Mouse (Mus musculus) stomach, embryonic 14.5 days (tissue): ENCODE measurements around the gene Rlf. TPM values are rescaled to one million over a fixed set of nuclear protein-coding genes. Genes with fewer than 3 reads are reported as not detected.

Experiments
- ATAC-seq: fragments of 200-750 bp; cut with Nextera tagmentation; 2 replicates; pipeline ENCODE4 v1.8.0; 2017; ENCODE audit warnings: low read depth, moderate TSS enrichment; ENCODE audit not compliant: insufficient number of reproducible peaks, insufficient read depth, low FRiP score
- H3K27ac ChIP-seq: fragments of 300-500 bp; sonication (generic); 2 replicates; pipeline ENCODE4 v1.5.1; 2014; ENCODE audit warnings: mild to moderate bottlenecking, low read length, moderate library complexity, mixed read lengths
- H3K27me3 ChIP-seq: fragments of 300-500 bp; sonication (generic); 2 replicates; pipeline ENCODE4 v1.6.1; 2014; ENCODE audit warnings: low read length, control low read depth, mixed read lengths; ENCODE audit not compliant: control insufficient read depth, insufficient read depth
- H3K36me3 ChIP-seq: fragments of 300-500 bp; sonication (generic); 2 replicates; pipeline ENCODE4 v1.6.1; 2014; ENCODE audit warnings: mild to moderate bottlenecking, control low read depth, low read length, moderate library complexity, mixed read lengths; ENCODE audit not compliant: control insufficient read depth, insufficient read depth
- H3K4me1 ChIP-seq: fragments of 300-500 bp; sonication (generic); 2 replicates; pipeline ENCODE4 v1.6.1; 2014; ENCODE audit warnings: low read length, control low read depth, mixed read lengths; ENCODE audit not compliant: control insufficient read depth, insufficient read depth
- H3K4me2 ChIP-seq: fragments of 300-500 bp; sonication (generic); replicated peaks from 2 replicates; pipeline ENCODE4 v1.6.1; 2014; ENCODE audit warnings: low read depth, low read length, control low read depth
- H3K4me3 ChIP-seq: fragments of 300-500 bp; sonication (generic); 2 replicates; pipeline ENCODE4 v1.5.1; 2014; ENCODE audit warnings: low read depth, low read length, control low read depth
- H3K9ac ChIP-seq: fragments of 300-500 bp; sonication (generic); replicated peaks from 2 replicates; pipeline ENCODE4 v1.6.1; 2014; ENCODE audit warnings: low read depth, mild to moderate bottlenecking, control low read depth, low read length, moderate library complexity, mixed read lengths
- H3K9me3 ChIP-seq: fragments of 300-500 bp; sonication (generic); 2 replicates; pipeline ENCODE4 v1.6.1; 2016; ENCODE audit warnings: low read depth, low read length, control low read depth; ENCODE audit not compliant: control insufficient read depth
- WGBS: fragments of 180-500 bp; shearing (Covaris S2); extraction: QIAGEN DNeasy Blood & Tissue Kit; methylation state at CpG from one replicate; pipeline ENCODE4 v1.1.7; 2014; 5-methylcytosine and 5-hydroxymethylcytosine counted together
- polyA plus RNA-seq: library from polyadenylated mRNA; unstranded; fragments of >200 nt; fragmentation: Nextera tagmentation; extraction: Ambion mirVana; gene quantifications from 2 replicates; pipeline ENCODE4 v1.2.1, GENCODE M21; 2014

Rlf gene
- polyA plus RNA-seq, 1 experiment from 2014 or later: 27.3 TPM

DNA sequence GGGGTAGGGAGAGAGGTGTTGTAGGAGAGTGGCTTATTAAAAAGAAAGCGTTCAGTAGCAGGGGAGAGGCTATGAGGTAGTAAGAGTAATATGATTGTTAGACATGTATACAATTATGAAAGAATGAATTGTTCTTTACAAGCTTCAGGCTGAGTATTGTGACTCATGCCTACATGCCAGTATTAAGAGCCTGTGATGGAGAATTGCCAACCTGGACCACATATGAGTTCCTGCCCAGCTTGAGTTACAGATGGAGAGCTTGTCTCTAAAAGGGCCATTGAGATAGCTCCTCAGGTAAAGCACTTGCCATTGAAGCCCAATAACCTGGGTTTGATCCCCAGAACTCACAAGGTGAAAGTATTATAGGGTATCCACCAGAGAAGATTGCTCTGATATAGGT lies 8.3 kb upstream of the Rlf start:
- no peak for ATAC-seq
- Histone ChIP-seq H3K27ac (no peak overlapping the region), H3K36me3 (no peaks in the 10 kb centered on the region), H3K4me2 (no peak overlapping the region), H3K9ac (no peak overlapping the region), H3K4me1 (no peaks in the 10 kb centered on the region), H3K27me3 (no peaks in the 10 kb centered on the region), H3K9me3 (no peaks in the 10 kb centered on the region), H3K4me3 (no peak overlapping the region)
- 71% methylated on average over 1 of the region's 1 CpGs for WGBS

DNA sequence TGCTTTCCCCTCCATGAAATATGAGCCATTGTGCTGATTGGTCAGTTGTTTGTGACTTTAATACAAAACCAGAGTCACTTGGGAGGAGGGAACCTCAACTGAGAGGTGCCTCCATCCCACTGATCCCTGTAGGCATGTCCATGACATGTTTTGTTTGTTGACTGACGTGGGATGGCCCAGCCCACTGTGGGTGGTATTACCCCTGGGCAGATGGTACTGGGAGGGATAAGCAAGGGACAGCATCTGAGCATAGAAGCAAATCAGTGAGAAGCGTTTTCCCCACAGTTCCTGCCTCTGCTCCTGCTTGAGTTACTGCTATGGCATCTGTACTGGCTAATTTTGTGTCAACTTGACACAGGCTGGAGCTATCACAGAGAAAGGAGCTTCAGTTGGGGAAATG lies 1.3 kb upstream of the Rlf start:
- Histone ChIP-seq H3K27ac (no peak overlapping the region), H3K4me3 (no peak overlapping the region), H3K36me3 (no peaks in the 10 kb centered on the region), H3K4me2 (no peak overlapping the region), H3K9me3 (no peaks in the 10 kb centered on the region), H3K4me1 (peaks cover 8% of the 10 kb centered on the region; the same call in 1 of the 2 replicates), H3K9ac (no peak overlapping the region), H3K27me3 (no peaks in the 10 kb centered on the region)
- ATAC-seq: no peak
- WGBS: 60% methylated on average over 2 of the region's 2 CpGs

DNA sequence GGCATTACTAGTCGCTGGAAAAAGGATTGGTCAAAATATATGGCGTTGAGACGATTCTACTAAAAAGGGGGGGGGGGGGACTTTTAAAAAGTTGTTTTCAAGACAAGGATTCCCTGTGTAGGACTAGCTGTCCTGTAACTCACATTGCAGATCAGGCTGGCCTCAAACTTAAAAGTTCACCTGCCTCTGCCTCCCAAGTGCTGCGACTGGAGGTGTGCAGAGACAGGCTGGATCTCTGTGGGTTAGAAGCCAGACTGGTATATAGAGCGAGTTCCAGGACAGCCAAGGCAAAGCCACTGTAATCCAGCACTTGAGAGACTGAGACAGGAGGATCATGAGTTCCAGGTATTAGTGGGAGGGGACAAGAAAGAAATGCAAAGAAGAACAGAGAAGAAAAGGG lies 605 bp upstream of the Rlf start:
- 26% methylated on average over 5 of the region's 5 CpGs for WGBS
- 0 out of 2 replicates have a peak overlapping the region, but pooled peaks have one; percentile 10 for H3K9ac ChIP-seq
- H3K4me3 ChIP-seq: peak overlapping the region; percentile 94
- no peaks in the 10 kb centered on the region for H3K27me3 ChIP-seq
- peak overlapping the region; percentile 50 for H3K4me2 ChIP-seq
- H3K27ac ChIP-seq: no peak overlapping the region
- ATAC-seq: no peak
- no peaks in the 10 kb centered on the region for H3K9me3 ChIP-seq
- H3K36me3 ChIP-seq: no peaks in the 10 kb centered on the region
- peaks cover 8% of the 10 kb centered on the region; the same call in 1 of the 2 replicates for H3K4me1 ChIP-seq

DNA sequence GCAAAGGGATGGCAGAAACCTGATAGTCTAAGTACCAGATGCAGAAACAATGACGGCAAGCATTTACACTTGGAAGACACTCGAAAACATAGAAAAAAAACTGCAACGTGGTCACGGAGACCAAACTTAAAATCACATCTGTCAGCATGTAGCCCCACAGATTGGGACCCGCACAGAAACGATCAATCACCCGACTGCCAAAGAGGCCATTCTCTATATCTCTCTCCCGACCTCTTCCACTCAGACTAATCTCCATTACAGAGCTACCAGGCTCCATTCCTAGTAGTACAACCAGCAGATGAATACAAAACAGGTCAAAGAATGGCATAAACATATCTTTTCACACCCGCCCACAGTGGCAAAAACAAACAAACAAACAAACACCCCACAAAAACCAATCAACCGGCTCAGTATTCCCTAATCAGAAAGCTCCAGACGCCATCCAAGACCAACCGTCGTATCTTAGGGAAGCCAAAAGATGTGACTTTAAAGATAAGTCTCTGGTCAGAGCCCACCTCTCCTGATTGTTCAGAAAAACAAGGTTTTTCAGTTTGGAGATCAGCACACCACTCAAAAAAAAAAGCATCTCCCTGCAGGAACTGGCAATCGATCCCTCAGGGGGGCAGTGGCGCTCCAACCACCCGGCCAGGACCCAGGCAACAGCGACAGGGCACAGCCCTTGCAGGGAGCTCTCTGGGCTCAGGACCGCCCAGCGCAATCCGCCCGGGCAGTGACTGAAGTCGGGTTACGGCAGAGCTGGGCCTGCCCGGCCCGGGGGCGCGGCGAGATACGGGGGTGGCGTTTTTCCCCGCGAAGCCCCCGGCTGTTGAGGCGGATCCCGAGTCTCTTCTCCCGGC lies 720 bp downstream of the Rlf start:
- peak; percentile 81 for ATAC-seq
- 3% methylated on average over 36 of the region's 36 CpGs for WGBS

DNA sequence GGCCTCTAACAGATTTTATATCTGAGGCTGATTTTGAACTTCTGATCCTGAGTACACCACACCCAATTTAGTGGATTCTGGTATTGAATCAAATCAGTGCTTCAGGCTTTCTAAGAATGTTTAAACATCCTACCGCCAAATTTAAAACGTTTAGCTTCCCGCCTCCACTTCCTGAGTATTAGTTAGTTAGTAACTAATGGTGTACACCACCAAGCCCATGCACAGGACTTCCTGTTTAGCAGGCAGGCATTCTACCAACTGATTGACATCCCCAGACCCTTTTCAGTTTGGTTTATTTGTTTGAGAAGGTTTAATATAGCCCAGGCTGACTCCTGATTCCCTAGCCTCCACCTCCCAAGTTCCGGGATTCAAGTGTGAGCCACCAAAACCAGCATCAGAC lies 6.0 kb downstream of the Rlf start:
- H3K27me3 ChIP-seq: no peaks in the 10 kb centered on the region
- no peak overlapping the region for H3K27ac ChIP-seq
- no peak overlapping the region for H3K4me2 ChIP-seq
- peaks cover 6% of the 10 kb centered on the region; the same call in 1 of the 2 replicates for H3K4me1 ChIP-seq
- H3K9ac ChIP-seq: no peak overlapping the region
- no peaks in the 10 kb centered on the region for H3K36me3 ChIP-seq
- ATAC-seq: no peak
- WGBS: 83% methylated on average over 4 of the region's 4 CpGs
- no peaks in the 10 kb centered on the region for H3K9me3 ChIP-seq
- H3K4me3 ChIP-seq: no peak overlapping the region

More for the DNA sequence above, 720 bp downstream of the Rlf start:
- Histone ChIP-seq H3K27me3 (no peaks in the 10 kb centered on the region), H3K4me3 (peak overlapping the region; percentile 94), H3K4me2 (peak overlapping the region; percentile 92), H3K27ac (peak overlapping the region; percentile 86), H3K9me3 (no peaks in the 10 kb centered on the region), H3K36me3 (no peaks in the 10 kb centered on the region), H3K4me1 (peaks cover 8% of the 10 kb centered on the region; the same call in 1 of the 2 replicates), H3K9ac (peak overlapping the region; percentile 97)

DNA sequence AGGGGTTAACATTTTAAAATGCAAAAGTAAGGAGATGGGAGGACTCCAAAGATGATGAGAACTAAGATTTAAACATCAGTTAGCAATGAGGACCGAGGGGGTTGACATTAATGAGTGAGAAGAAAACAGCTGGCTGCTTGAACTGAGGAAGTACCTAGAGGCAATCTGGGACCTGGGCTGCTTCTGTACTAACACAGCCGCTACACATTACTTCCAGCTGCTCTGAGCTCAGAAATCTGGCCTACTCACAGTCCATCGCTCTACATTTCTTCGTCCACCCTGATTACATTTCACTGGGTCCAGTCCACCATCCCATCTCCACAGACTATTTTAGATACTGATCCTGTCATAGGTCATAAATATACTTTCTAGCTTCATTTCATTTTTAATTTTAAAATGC lies 17.0 kb downstream of the Rlf start:
- 78% methylated on average over 4 of the region's 4 CpGs for WGBS
- no peaks in the 10 kb centered on the region for H3K9me3 ChIP-seq

DNA sequence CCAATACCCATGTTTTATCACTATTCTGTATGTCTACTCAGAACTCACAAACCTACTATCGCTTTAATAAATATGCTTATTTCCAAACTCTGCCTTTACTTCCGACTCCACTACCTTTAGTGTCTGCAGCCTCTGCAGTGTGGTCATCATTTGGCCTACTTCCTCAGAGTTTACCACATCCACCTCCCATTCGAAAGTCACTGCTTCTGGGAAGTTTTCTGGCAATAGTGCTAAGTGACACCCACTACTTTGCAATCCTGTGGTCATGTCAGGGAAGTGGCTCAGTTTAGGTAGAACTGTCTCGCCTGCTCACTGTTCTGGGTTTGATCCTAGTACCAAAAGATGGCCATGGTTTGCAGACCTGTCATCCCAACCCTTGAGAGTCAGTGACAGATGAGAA lies 17.9 kb downstream of the Rlf start:
- Histone ChIP-seq H3K27ac (no peak overlapping the region), H3K4me2 (no peak overlapping the region), H3K36me3 (no peaks in the 10 kb centered on the region), H3K27me3 (no peaks in the 10 kb centered on the region), H3K4me3 (no peak overlapping the region), H3K9me3 (no peaks in the 10 kb centered on the region), H3K9ac (no peak overlapping the region), H3K4me1 (no peaks in the 10 kb centered on the region)
- no peak for ATAC-seq
- 95% methylated on average over 4 of the region's 4 CpGs for WGBS

More for the DNA sequence above, 17.0 kb downstream of the Rlf start:
- Histone ChIP-seq H3K36me3 (no peaks in the 10 kb centered on the region), H3K4me1 (no peaks in the 10 kb centered on the region), H3K4me3 (no peak overlapping the region), H3K27ac (no peak overlapping the region), H3K27me3 (no peaks in the 10 kb centered on the region), H3K4me2 (no peak overlapping the region), H3K9ac (no peak overlapping the region)
- ATAC-seq: no peak

DNA sequence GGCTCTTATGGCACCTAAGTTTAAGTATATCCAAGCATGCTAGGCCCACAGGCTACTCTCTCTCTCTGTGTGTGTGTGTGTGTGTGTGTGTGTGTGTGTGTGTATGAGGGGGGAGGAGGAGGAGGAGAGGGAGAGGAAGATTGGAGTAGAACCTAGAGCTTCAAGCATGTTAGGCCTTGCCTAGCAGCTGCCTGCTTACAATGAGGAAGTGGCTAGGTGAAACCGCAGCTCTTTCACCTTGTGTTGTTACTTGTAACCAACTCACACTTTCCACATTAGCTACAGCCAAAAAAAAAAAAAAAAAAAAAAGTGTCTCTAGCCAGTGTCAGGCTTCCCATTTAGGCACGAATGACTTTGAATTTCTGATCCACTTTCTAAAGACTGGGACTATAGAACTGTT lies 18.7 kb downstream of the Rlf start:
- Histone ChIP-seq H3K36me3 (no peaks in the 10 kb centered on the region), H3K27me3 (no peaks in the 10 kb centered on the region), H3K4me1 (no peaks in the 10 kb centered on the region), H3K4me3 (no peak overlapping the region), H3K4me2 (no peak overlapping the region), H3K9me3 (no peaks in the 10 kb centered on the region), H3K9ac (no peak overlapping the region), H3K27ac (no peak overlapping the region)
- no peak for ATAC-seq
- 93% methylated on average over 2 of the region's 2 CpGs for WGBS

DNA sequence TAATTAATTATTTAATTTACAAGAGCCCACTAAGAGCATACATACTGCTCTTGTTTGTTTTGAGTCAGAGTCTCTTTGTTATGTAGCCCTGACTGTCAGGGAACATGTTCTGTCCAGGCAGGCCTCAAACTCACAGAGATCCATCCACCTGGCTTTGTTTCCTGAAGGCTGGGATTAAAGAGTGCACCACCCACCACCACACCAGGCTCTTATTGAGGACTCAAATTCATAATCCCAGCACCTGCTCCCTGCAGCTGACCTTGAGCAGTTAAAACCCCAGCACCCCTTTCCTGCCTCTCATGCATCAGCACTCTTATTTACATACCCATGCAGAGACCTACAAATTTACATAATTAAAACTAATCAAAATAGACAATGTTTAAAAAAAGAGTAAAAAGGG lies 20.1 kb downstream of the Rlf start:
- no peaks in the 10 kb centered on the region for H3K27me3 ChIP-seq
- no peak overlapping the region for H3K4me3 ChIP-seq
- H3K9me3 ChIP-seq: no peaks in the 10 kb centered on the region
- no peak overlapping the region for H3K27ac ChIP-seq
- H3K4me2 ChIP-seq: no peak overlapping the region
- no peaks in the 10 kb centered on the region for H3K36me3 ChIP-seq
- ATAC-seq: no peak
- no peaks in the 10 kb centered on the region for H3K4me1 ChIP-seq
- H3K9ac ChIP-seq: no peak overlapping the region
